Mouse (Mus musculus) splenic B cell, adult 2 months (primary cell): Measurements from ENCODE around the gene Fam71e1.

Experiments
- DNase-seq: peaks from one replicate; pipeline ENCODE4 v3.0.0-alpha.2; 2011; ENCODE audit warnings: low read depth, low spot score
- H3K27me3 ChIP-seq: 2 replicates; pipeline ENCODE4 v1.6.1; 2012; ENCODE audit warnings: mild to moderate bottlenecking, low read length, moderate library complexity, mixed read lengths; ENCODE audit not compliant: control insufficient read depth, poor library complexity, insufficient read depth, severe bottlenecking
- H3K36me3 ChIP-seq: 2 replicates; pipeline ENCODE4 v1.6.1; 2012; ENCODE audit warnings: mild to moderate bottlenecking, low read length, moderate library complexity, mixed read lengths; ENCODE audit not compliant: control insufficient read depth, poor library complexity, insufficient read depth, severe bottlenecking

Fam71e1 gene

GRCm38 (mm10) chr7:44533746-44534045, 37.3 kb downstream of the Fam71e1 start:
- Histone ChIP-seq H3K36me3 (peaks cover 23% of the 10 kb centered on the region), H3K27me3 (no peaks in the 10 kb centered on the region)
- peak; percentile 50 for DNase-seq

DNA sequence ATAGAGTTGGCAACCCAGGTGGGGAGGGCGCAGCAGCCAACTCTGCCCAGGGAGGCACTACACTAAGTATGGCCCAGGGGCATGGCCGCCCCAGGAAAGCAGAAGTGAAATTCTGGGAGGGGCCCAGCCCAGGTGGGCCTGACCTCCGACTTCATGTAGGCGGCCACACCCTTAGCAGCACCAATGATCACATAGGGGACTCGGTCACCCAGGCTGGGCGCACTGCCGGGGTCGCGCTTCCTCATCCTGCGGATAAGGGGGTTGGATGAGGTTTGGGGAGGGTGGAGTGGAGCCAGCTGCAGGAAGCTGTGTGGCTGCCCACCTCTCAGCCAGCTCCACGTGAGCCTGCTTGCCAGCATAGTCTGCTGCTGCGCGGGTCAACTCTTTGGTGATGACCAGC, 37.9 kb downstream of the Fam71e1 start:
- Histone ChIP-seq H3K36me3 (peaks cover 20% of the 10 kb centered on the region), H3K27me3 (no peaks in the 10 kb centered on the region)
- peak; percentile 95 for DNase-seq

- peaks cover 18% of the 10 kb centered on the region for H3K36me3 ChIP-seq
- peak; percentile 60 for DNase-seq
Measured at GRCm38 (mm10) chr7:44534656-44535441, 38.5 kb downstream of the Fam71e1 start.

DNA sequence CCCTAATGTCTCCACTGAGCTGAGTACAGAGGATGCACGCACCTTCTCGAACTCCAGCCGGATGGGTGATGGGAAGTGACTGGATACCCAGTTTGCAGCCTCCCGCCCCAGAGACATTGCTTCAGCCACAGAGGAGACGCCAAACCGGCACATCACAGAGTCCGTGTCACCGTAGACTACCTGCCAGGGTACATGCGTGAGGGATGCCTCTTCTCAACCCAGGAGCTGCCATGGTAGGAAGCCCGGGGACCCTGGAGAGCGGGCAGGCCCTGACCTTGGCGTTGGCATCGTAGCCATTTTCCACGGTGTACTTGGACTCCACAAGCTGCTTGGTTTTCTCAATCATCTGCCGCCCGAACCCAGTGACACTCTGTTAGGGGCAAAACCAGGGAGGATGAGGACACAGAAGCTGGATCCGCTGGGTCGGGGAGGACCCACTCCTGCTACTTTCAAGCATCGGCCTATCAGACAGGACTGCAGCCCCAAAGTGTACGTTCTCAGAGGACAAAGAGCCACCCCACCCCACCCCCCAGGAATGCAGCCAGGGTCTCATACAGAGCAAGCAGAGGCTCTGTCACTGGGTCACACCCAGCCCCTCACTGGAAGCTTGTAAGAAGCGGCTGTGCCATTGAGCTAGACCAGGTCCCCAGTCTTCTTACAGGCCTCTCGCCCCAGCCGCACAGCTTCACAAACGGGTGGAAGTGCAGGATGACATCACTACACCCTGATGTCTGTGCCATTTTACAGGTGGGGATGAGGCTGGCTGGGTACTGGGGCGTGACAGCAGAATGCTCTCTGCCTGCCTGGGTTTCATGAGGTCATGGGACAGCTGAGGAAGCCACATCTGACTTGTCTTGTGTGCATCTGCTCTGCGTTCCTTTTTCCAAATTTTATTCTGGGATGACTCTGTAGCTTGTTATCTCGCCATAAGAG, 39.5 kb downstream of the Fam71e1 start:
- H3K27me3 ChIP-seq: no peaks in the 10 kb centered on the region
- DNase-seq: peak; percentile 88
- H3K36me3 ChIP-seq: peaks cover 21% of the 10 kb centered on the region

More at GRCm38 (mm10) chr7:44534656-44535441, 38.5 kb downstream of the Fam71e1 start:
- no peaks in the 10 kb centered on the region for H3K27me3 ChIP-seq

DNA sequence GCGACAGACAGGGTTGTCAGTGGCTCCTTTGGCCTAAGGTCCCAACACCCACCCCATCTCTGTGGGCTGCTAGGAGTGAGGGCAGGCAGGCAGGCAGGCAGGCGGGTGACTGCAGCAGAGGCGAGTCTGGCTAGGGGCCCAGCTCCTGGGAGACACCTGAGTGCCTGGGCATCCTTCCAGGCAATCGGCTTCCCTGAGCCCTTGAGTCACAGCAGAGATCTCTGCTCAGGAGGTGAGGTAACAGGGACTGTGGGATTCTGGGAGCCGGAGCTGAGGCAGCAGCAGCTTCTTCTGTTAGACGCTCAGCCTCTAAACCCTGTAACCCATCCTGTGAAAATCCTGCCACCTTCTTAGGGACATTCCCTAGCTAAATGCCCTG, 40.2 kb downstream of the Fam71e1 start:
- DNase-seq: no peak
- H3K27me3 ChIP-seq: no peaks in the 10 kb centered on the region
- H3K36me3 ChIP-seq: peaks cover 25% of the 10 kb centered on the region

GRCm38 (mm10) chr7:44537009-44537408, 40.6 kb downstream of the Fam71e1 start:
- no peaks in the 10 kb centered on the region for H3K27me3 ChIP-seq
- no peak for DNase-seq
- H3K36me3 ChIP-seq: peaks cover 28% of the 10 kb centered on the region

DNA sequence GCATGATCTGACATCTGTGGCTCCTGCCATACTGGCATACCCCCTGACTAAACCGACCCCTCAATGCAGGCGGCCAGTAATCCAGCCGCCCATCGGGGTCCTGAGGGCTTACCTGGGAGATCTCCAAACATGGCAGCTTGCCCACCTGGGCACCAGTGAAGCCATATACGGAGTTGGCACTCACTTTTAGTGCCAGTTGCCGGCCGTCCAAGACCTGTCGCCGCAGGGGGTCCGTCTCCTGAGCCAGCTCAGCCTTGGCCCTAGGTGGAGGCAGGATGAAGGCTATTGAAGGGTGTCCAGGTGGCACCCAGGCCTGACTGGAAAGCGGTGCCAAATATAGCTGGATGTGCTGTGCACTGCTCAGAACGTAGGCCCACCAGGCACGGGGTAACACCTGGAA, 41.1 kb downstream of the Fam71e1 start:
- Histone ChIP-seq H3K36me3 (peaks cover 28% of the 10 kb centered on the region), H3K27me3 (no peaks in the 10 kb centered on the region)
- DNase-seq: no peak

DNA sequence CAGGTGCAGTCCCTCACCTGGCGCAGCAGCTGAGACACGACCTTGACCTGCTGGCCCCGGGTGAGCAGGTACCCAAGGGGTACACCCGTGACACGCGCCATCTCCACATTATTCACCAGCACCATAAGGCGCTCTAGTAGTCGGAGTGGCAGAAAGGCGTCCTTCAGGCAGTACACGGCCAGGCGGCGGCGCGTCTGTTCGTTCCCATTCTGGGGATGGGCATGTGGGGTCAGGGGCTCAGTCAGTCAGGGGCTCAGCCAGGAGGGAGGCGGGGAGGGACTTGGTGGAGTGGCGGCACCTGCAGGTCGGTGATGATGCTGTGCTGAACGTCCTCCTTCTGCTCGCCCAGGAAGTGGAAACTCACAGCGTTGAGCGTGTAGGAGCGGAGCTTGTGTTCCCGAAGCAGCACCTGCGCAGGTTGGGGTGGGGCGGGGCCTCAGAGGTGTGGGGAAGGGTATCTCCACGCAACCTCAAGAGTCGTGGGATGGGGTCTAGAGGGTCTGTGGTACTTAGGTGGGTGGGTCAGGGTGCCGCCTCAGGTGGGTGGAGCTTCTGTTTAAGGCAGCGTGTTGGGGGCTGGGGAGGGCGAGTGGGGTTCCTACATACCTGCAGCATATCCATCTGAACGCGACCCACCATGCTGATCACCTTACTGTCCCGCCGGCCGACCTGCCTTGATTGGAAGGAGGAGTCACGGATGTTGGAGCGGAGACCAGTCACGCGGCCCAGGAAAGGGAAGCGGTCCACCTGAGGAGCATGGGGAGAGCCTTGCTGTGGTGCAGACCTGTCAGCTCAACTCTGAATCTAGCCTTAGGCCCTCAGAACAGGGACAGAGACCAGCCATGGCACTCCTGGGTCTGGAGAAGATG, 42.6 kb downstream of the Fam71e1 start:
- DNase-seq: no peak
- peaks cover 30% of the 10 kb centered on the region for H3K36me3 ChIP-seq
- no peaks in the 10 kb centered on the region for H3K27me3 ChIP-seq

- DNase-seq: no peak
- peaks cover 22% of the 10 kb centered on the region for H3K36me3 ChIP-seq
- no peaks in the 10 kb centered on the region for H3K27me3 ChIP-seq
Measured at GRCm38 (mm10) chr7:44542555-44542954, 46.2 kb downstream of the Fam71e1 start.

- Histone ChIP-seq H3K36me3 (peaks cover 19% of the 10 kb centered on the region), H3K27me3 (no peaks in the 10 kb centered on the region)
Measured at GRCm38 (mm10) chr7:44543071-44543470, 46.7 kb downstream of the Fam71e1 start.

DNA sequence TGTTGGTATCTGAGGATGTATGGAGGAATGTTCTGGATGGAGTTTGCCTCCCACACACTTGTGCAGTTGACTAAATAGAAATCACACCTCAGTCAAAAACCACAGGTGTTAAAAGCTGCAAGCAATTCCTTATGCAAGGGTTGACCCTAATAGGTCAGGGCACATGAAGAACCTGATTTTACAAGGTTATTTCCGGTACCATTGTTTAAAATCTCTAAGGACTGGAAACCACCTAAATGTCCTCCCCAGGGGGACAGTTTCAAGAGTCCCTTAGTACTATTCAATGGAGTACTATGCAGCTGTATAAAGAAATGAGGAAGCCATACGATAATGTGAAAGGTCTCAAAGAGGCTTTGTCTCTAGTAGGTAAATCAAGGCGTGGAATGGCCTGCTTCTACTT, 49.9 kb downstream of the Fam71e1 start:
- peak; percentile 74 for DNase-seq
- H3K36me3 ChIP-seq: peaks cover 19% of the 10 kb centered on the region
- no peaks in the 10 kb centered on the region for H3K27me3 ChIP-seq

More at GRCm38 (mm10) chr7:44543071-44543470, 46.7 kb downstream of the Fam71e1 start:
- no peak for DNase-seq

DNA sequence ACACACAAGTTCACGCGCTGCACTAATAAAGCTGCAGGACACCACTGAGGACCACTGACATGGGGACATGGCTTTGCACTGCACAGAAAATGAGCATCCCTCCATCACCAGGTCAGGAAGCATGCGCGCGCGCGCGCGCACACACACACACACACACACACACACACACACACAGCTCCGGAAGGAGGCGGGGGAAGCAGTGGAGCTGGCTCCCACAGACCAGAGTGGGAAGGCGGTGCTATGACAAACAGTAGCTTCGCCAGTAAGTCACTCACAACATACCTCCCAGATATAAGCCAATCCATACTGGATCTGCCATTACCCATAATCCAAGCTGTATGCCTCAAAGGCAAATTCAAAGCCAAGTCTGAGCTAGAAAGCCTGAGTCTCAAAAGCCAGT, 50.7 kb downstream of the Fam71e1 start:
- peak; percentile 62 for DNase-seq
- Histone ChIP-seq H3K27me3 (no peaks in the 10 kb centered on the region), H3K36me3 (peaks cover 19% of the 10 kb centered on the region)

- DNase-seq: peak; percentile 57
- Histone ChIP-seq H3K27me3 (no peaks in the 10 kb centered on the region), H3K36me3 (peaks cover 18% of the 10 kb centered on the region)
Measured at GRCm38 (mm10) chr7:44547725-44548124, 51.3 kb downstream of the Fam71e1 start.

DNA sequence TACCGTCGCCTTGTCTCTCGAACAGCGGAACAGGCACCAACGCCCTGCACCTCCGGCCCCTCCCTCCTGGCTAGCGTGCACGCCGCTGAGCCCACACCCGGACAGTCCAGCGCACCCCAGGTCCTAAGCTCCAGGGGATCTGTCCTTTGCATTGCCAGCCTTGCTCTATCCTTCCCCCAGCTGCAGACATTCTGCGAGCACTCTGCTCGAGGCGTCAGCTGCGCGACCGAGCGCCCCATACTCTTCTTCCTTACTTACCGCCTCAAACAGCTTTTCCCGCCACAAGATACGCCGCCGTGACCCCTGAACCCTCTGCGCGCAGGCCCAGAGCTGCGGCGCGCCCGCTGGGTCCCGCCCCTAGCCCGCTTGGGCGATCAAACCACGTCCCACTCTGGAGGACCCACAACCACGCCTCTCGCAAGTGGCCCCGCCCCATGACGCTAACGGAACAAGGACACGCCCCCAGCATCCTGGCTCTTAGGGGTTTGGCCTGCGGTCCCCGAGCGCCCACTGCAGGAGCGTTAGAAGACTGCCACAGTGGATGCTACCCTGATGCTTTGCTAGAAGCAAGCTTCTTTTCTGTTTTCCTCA, 52.2 kb downstream of the Fam71e1 start, which contains the start of gene Pold1:
Gene Pold1, minus strand, starts transcription at position 353 of the 591 bp plus-strand sequence.
- Histone ChIP-seq H3K27me3 (no peaks in the 10 kb centered on the region), H3K36me3 (peaks cover 18% of the 10 kb centered on the region)
- DNase-seq: peak; percentile 100
